Mouse (Mus musculus): ENCODE measurements around the gene Yes1.
"Not testable (repeated sequence)": the region's sequence is repeated elsewhere in the genome, so short reads cannot be mapped to it uniquely, and the experiment has no call there.

Yes1 gene

GRCm38 (mm10) chr5:32610801-32611340, at the start of gene Yes1:
Gene Yes1 (plus strand): TSS chr5:32611171.
- DNase-seq (ENCODE audit: low read depth): peak; percentile 46

- no peak for DNase-seq (ENCODE audit: low read depth)
Measured at GRCm38 (mm10) chr5:32564697-32565096, 46.3 kb upstream of the Yes1 start.

GRCm38 (mm10) chr5:32571802-32572201, 39.2 kb upstream of the Yes1 start:
- no peak for DNase-seq (ENCODE audit: low read depth)

- DNase-seq (ENCODE audit: low read depth): peak; percentile 20
Measured at GRCm38 (mm10) chr5:32588136-32588535, 22.8 kb upstream of the Yes1 start.

- peak; percentile 38 for DNase-seq (ENCODE audit: low read depth)
Measured at GRCm38 (mm10) chr5:32593793-32594192, 17.2 kb upstream of the Yes1 start.

GRCm38 (mm10) chr5:32594358-32594757, 16.6 kb upstream of the Yes1 start:
- DNase-seq (ENCODE audit: low read depth): no peak

GRCm38 (mm10) chr5:32605911-32606310, 5.1 kb upstream of the Yes1 start:
- no peak for DNase-seq (ENCODE audit: low read depth)

- no peak for DNase-seq (ENCODE audit: low read depth)
Measured at GRCm38 (mm10) chr5:32607776-32608355, 3.1 kb upstream of the Yes1 start.

- no peak for DNase-seq (ENCODE audit: low read depth)
Measured at GRCm38 (mm10) chr5:32608516-32608915, 2.5 kb upstream of the Yes1 start.

GRCm38 (mm10) chr5:32610064-32610800, 739 bp upstream of the Yes1 start:
- DNase-seq (ENCODE audit: low read depth): peak; percentile 20

GRCm38 (mm10) chr5:32611341-32611961, 480 bp downstream of the Yes1 start:
- no peak for DNase-seq (ENCODE audit: low read depth)

- no peak for DNase-seq (ENCODE audit: low read depth)
Measured at GRCm38 (mm10) chr5:32614291-32614690, 3.3 kb downstream of the Yes1 start.

- DNase-seq (ENCODE audit: low read depth): no peak
Measured at GRCm38 (mm10) chr5:32614691-32615090, 3.7 kb downstream of the Yes1 start.

- DNase-seq (ENCODE audit: low read depth): not testable (repeated sequence)
Measured at GRCm38 (mm10) chr5:32616489-32616888, 5.5 kb downstream of the Yes1 start.

- DNase-seq (ENCODE audit: low read depth): no peak
Measured at GRCm38 (mm10) chr5:32617851-32618250, 6.9 kb downstream of the Yes1 start.

GRCm38 (mm10) chr5:32623649-32624048, 12.7 kb downstream of the Yes1 start:
- no peak for DNase-seq (ENCODE audit: low read depth)

- no peak for DNase-seq (ENCODE audit: low read depth)
Measured at GRCm38 (mm10) chr5:32624777-32625176, 13.8 kb downstream of the Yes1 start.

- DNase-seq (ENCODE audit: low read depth): no peak
Measured at GRCm38 (mm10) chr5:32633185-32633584, 22.2 kb downstream of the Yes1 start.

GRCm38 (mm10) chr5:32657386-32657785, 46.4 kb downstream of the Yes1 start:
- peak; percentile 20 for DNase-seq (ENCODE audit: low read depth)

GRCm38 (mm10) chr5:32682475-32682874, 71.5 kb downstream of the Yes1 start:
- DNase-seq (ENCODE audit: low read depth): no peak

- no peak for DNase-seq (ENCODE audit: low read depth)
Measured at GRCm38 (mm10) chr5:32693411-32693810, 82.4 kb downstream of the Yes1 start.

GRCm38 (mm10) chr5:32697208-32697867, 86.4 kb downstream of the Yes1 start:
- no peak for DNase-seq (ENCODE audit: low read depth)

Measured in c-Kit-positive CD71-negative TER-119-negative erythroid progenitor cells, embryonic 14.5 days (primary cell).